Mouse (Mus musculus): ENCODE results near the gene Nr4a3. TPM values are rescaled to one million over a fixed set of nuclear protein-coding genes. Genes with fewer than 3 reads are reported as not detected.

The Nr4a3 gene
- total RNA-seq, 2 experiments from 2014 or later = 9.8 to 56.7 TPM

GRCm38 (mm10) chr4:48050020-48050419 is 5.1 kb downstream of the Nr4a3 start:
- DNase-seq (ENCODE audit: low spot score) = no peak

DNA sequence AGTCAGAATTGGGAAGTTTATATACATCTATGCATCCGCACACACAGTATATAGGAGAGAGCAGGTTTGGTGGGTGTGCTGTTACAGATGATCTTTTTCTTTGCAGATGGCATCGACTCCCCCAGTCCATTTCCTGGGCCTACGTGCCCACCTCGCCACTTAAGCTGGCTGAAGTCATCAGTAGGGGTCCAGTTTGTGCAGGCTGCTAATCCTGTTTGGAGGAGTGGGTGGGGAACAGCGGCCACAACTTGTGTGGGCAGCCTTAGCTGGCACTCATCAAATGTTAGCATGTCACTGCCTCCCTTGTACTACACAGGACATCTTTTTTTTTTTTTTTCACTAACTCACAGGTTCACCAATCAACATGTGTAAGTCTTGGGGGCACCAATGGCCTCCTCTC is 5.5 kb downstream of the Nr4a3 start:
- no peak for DNase-seq (ENCODE audit: low spot score)

DNA sequence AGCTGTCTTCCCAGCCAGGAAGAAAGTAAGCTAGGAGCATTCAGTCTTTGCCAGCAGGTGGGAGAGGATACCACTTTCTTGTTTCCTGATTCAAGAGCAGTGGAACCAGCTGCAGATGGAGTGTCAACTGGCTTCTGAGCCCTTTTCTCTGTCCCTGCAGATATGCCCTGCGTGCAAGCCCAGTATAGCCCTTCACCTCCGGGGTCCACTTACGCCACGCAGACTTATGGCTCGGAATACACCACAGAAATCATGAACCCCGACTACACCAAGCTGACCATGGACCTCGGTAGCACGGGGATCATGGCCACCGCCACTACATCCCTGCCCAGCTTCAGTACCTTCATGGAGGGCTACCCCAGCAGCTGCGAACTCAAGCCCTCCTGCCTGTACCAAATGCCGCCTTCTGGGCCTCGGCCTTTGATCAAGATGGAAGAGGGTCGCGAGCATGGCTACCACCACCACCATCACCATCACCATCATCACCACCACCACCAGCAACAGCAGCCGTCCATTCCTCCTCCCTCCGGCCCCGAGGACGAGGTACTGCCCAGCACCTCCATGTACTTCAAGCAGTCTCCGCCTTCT is 6.2 kb downstream of the Nr4a3 start:
- DNase-seq (ENCODE audit: low spot score) = no peak

GRCm38 (mm10) chr4:48051674-48052121 is 6.7 kb downstream of the Nr4a3 start:
- DNase-seq (ENCODE audit: low spot score) = no peak

- no peak for DNase-seq (ENCODE audit: low spot score)
Measured at GRCm38 (mm10) chr4:48061716-48062115, 16.8 kb downstream of the Nr4a3 start.

GRCm38 (mm10) chr4:48064311-48064710 is 19.4 kb downstream of the Nr4a3 start:
- no peak for DNase-seq (ENCODE audit: low spot score)

GRCm38 (mm10) chr4:48066676-48067075 is 21.7 kb downstream of the Nr4a3 start:
- DNase-seq (ENCODE audit: low spot score) = no peak

GRCm38 (mm10) chr4:48069111-48069510 is 24.2 kb downstream of the Nr4a3 start:
- DNase-seq (ENCODE audit: low spot score) = no peak

GRCm38 (mm10) chr4:48072006-48072405 is 27.1 kb downstream of the Nr4a3 start:
- DNase-seq (ENCODE audit: low spot score) = no peak

GRCm38 (mm10) chr4:48073325-48073724 is 28.4 kb downstream of the Nr4a3 start:
- no peak for DNase-seq (ENCODE audit: low spot score)

GRCm38 (mm10) chr4:48074451-48075240 is 29.7 kb downstream of the Nr4a3 start:
- no peak for DNase-seq (ENCODE audit: low spot score)

- peak; percentile 10 for DNase-seq (ENCODE audit: low spot score)
Measured at GRCm38 (mm10) chr4:48076693-48077471, 31.9 kb downstream of the Nr4a3 start.

- no peak for DNase-seq (ENCODE audit: low spot score)
Measured at GRCm38 (mm10) chr4:48078213-48078612, 33.3 kb downstream of the Nr4a3 start.

GRCm38 (mm10) chr4:48079285-48080039 is 34.5 kb downstream of the Nr4a3 start:
- no peak for DNase-seq (ENCODE audit: low spot score)

GRCm38 (mm10) chr4:48083452-48083851 is 38.5 kb downstream of the Nr4a3 start:
- DNase-seq (ENCODE audit: low spot score) = no peak

DNA sequence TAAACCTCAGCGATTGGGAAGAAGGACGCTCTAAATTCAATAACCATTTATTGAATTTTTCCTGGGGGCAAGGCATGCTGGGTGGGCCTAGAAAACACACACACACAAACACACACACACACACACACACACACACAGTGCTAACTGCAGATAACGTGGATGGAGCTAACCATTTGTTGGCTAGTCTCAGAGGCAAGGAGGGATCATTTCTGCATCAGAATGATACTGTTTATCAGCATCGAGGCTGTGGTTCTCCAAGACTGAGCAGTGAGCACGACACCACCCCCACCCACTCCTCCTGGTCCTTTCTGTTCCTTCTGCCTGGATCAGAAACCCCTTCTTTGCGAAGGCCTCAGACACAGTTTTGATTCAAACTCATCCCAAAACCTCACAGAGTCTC is 41.7 kb downstream of the Nr4a3 start:
- no peak for DNase-seq (ENCODE audit: low spot score)

DNA sequence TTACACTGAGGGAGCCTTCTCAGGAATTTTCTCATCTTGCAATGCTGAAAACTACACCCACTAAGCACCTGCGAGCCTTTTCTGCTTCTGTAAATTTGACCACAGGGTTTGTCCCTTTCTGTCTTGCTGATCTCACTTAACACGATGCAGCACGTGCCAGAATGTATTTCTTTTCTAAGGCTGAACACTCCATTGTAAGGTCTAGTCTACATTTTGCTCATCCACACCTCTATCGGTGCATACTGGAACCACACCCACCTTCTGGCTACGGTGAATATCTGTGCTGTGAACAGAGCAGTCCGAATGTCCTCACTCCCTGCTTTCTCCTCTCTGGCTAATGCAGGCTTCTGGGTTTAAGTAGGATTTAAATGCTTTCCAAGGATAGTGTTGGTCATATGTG is 42.5 kb downstream of the Nr4a3 start:
- DNase-seq (ENCODE audit: low spot score) = no peak

GRCm38 (mm10) chr4:48093221-48093620 is 48.3 kb downstream of the Nr4a3 start:
- no peak for DNase-seq (ENCODE audit: low spot score)

DNA sequence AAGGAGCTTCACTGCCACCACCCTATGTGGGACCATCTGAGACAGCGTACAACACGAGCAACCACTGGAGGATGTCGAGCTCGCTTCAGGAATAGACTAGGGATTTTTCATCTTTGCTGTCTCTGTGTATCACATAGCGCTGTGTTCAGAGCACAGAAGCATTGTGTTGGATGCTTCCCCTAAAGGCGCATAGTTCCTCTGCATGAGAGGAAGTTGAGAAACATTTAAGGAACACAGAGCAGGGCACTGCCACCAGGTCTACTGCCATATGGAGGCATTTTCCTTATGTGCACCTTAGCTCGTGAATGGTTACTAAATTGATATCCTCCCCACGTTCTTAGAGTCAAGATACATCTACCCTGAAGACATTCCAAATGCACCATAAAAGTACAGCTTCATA is 55.3 kb downstream of the Nr4a3 start:
- DNase-seq (ENCODE audit: low spot score) = no peak

DNA sequence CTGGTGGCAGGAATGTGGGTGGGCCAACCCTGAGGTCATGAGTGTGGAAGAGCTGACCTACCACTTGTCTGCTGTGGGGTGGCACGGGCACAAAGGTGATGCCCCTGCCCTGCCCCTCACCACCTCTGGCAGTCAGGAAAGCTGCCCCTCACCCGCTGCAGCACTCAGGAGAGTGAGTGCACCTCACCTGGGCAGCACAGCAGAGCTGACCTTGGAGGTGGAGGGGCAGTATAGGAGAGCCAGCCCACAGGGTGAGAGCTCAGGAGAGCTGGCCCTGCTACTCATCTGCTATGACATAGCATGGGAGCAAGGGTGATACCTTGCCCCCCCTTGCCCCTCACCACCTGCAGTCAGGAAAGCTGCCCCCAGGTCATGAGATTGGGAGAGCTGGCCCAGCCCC is 57.0 kb downstream of the Nr4a3 start:
- DNase-seq (ENCODE audit: low spot score) = no peak

- DNase-seq (ENCODE audit: low spot score) = no peak
Measured at GRCm38 (mm10) chr4:48105387-48105786, 60.4 kb downstream of the Nr4a3 start.

GRCm38 (mm10) chr4:48107086-48107485 is 62.1 kb downstream of the Nr4a3 start:
- no peak for DNase-seq (ENCODE audit: low spot score)
